Mouse (Mus musculus) spleen, adult 12 weeks (tissue): ENCODE results near the gene Lrrc3.
A peak's percentile ranks its signal among the peaks of the same experiment; 100 is the strongest.
"Not testable (repeated sequence)": the region's sequence is repeated elsewhere in the genome, so short reads cannot be mapped to it uniquely, and the experiment has no call there.

ENCODE experiments used
- DNase-seq: peaks from one replicate; pipeline ENCODE4 v3.0.0; 2022; ENCODE audit warnings: low spot score

The Lrrc3 gene

GRCm38 (mm10) chr10:77902211-77902893 lies at the start of gene Lrrc3:
TSS of gene Lrrc3 (minus strand) at chr10:77902536.
- no peak for DNase-seq

- not testable (repeated sequence) for DNase-seq
Observed at GRCm38 (mm10) chr10:77950468-77950867, 48.1 kb upstream of the Lrrc3 start.

DNA sequence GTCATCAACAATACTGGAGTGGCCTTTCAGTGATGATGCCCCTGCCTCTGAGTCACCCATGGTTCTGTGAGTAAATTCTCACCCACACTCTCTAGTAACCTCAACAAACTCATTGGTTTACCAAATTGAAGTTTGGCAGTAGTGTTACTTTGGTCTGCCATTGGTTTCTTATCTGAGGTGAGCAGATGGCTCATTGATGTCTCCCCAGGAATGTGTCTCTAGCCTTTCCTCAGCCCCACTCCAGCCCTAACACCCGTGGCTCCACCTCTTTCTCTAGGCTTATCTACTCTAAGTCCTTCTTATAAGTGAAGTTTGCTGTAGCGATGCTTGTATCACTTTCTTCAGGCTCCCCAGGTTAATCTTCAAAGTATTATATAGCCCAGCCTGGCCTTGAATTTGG lies 37.3 kb upstream of the Lrrc3 start:
- no peak for DNase-seq

GRCm38 (mm10) chr10:77927375-77927774 lies 25.0 kb upstream of the Lrrc3 start:
- no peak for DNase-seq

GRCm38 (mm10) chr10:77926140-77926539 lies 23.8 kb upstream of the Lrrc3 start:
- DNase-seq, result peak; percentile 37

DNA sequence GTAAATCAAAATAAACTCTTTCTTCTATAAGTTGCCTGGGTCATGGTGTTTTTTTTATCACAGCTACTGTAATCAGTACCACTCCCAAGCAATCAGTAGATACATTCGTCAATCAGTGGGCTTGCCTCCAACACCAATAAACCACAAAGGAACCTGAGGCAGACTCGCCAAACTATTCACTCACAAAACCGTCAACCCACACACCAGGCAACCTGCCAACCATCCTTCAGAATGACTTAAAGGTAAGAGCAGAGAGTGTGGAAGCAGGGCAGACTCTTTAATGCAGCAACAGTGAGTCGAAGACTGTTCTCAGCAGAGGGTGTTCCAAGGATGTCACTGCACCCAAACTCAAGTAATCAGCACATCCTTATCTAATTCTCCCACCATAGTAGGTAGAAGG lies 20.3 kb upstream of the Lrrc3 start:
- no peak for DNase-seq

DNA sequence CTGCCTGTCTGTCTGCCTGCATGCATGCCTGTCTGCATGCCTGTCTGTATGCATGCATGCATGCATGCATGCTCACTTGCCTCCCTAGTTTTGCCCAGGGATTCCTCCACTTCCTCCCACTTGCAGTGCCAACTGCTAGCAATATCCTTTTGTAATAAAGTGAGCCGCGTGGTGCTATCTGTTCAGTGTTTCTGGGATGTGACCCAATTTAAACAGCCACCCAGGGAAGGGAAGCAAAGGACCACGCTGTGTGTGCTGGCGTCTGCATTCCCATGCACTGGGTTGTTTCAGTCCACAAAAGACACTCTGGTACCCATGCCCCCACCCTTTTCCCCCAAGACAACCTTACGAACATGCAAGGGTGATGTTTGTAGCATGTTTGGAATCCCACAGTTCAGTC lies 18.7 kb upstream of the Lrrc3 start:
- DNase-seq, result no peak

GRCm38 (mm10) chr10:77916636-77917335 lies 14.4 kb upstream of the Lrrc3 start:
- DNase-seq, result peak; percentile 44

- no peak for DNase-seq
Observed at GRCm38 (mm10) chr10:77913292-77913691, 11.0 kb upstream of the Lrrc3 start.

GRCm38 (mm10) chr10:77912605-77913004 lies 10.3 kb upstream of the Lrrc3 start:
- no peak for DNase-seq

DNA sequence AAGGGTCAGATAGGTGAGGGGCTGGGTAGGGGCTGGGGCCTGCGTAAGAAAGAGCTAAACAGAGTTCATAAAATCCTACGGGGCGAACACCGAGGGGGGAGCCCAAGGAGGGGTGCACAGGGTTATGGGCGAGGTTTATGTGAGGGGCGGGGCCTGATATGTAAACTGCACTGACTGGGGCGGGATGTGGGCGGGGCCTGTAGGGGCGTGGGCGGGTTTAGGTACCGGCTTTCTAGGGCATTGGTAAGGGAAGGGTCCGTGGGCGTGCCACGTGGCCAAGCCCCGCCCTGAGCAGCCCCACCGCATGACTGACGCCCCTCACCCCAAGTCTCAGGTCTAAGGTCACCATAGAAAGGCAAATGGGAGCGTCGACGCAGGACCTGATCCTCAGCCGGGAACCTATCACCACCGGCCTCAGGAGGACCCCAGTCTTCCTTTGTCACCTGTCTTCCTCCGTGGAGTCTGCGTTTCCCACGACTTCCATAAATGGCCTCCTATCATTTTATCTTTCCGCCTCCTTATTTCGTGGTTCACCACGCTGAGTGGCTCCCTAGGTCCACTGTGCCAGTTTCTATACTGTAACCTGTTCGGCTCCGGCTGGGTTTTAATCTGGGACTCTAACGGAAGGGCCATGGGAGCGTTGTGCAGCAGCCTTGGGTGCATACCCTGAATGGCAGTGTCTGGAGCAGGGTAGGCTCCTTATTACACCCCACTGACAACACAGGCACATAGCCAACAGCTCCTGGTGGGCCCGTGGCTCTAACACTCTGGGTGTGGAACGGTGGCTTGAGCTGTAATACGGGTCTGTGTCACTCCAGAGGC lies 769 bp upstream of the Lrrc3 start:
- DNase-seq, result no peak

- no peak for DNase-seq
Observed at GRCm38 (mm10) chr10:77901871-77902210, 495 bp downstream of the Lrrc3 start.

- no peak for DNase-seq
Observed at GRCm38 (mm10) chr10:77900903-77901818, 1.2 kb downstream of the Lrrc3 start.

DNA sequence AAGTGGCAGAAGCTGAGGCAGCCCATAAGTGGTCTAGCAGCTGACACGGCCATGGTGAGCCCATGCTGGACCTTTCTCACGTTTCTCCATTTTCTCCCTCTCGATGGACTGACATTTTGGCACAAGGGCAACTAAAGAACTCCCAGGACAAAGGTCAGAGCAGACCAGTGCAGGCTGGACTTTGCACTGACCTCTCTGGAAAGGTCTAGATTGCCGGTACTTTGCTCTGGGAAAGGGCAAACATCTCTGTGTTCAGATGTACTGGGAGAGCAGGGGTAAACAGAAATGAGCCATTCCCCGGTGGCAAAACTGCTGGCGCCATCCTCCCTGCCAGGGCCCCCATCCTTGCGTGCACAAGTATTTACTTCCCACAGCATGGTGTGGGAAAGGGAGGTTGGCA lies 2.2 kb downstream of the Lrrc3 start:
- no peak for DNase-seq

DNA sequence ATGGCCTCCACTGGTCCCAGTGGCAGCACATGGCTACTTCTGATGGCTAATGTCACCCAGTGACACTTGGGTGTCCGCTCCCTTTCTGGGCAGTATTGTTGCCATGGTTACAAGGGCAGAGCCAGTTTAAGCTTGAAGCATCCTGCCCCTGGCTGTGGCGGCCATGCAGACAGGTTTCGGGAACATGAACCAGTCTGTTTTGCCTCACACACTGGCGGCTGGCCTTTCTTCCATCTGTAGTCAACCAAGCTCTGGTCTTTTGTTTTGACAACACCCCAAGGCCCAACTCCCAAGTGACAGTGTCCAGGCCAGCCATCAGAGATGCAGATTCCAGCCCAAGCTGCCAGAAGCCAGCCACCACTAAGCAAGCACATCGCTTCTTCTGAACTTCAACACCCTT lies 6.8 kb downstream of the Lrrc3 start:
- DNase-seq, result no peak

DNA sequence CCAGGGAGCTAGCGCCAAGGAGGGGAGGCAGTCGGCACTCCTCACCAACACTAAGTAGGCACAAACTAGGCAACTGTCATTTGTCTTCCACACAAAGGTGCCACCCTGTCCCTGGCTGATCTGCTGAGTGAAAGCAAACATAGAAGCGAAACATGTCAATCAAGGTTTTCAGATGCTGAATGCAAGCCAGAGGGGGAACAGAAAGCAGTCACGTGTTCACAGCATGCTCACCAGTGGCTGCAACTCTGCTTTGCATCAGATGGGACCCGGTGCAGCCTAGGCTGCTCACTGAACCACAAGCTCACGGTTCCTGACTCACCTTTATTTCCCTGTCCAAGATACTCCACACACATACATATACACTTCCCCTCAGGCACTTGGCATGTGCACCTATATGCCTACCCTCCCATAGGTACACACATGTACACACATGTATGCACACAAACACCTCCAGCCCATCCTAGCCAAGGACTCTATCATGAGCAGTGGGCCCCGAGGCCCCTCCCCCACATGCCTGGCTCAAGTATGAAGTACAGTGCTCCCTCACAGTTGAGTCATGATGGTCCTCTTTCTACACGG lies 11.3 kb downstream of the Lrrc3 start:
- no peak for DNase-seq

DNA sequence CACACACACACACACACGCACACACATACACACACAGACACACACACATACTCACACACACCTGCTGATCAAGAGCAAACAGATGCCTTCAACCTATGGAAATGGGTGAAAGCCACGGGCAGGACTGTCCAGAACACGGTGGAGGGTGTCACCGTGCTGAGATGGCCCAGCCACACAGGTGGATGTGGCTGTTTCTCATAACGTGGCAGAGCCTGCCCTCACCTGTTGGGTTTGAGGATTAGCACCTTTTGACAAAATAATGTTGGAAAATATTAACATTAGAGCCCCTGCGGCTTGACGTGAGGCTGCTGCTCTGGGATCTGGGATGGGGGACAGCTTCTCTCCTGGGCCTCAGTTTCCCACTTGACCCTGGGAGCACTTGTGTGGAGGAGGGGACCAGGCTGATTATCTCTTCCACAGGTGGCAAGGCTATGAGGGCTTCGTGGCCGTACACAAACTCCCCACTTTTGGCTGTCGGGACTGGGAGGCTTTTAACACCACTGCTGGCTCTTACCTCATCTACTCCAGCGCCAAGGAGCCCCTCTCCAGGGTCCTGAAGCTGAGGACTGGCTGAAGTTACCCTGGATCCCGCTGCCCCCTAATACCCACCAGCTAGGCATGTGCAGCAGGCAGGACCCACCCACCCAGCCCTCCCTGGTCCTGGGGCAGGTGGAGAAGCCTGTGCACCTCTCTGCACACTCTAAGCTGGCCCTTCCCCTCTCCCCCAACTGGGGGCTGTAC lies 16.2 kb downstream of the Lrrc3 start:
- DNase-seq, result no peak

GRCm38 (mm10) chr10:77882553-77882952 lies 19.8 kb downstream of the Lrrc3 start:
- no peak for DNase-seq

GRCm38 (mm10) chr10:77880305-77880704 lies 22.0 kb downstream of the Lrrc3 start:
- no peak for DNase-seq

DNA sequence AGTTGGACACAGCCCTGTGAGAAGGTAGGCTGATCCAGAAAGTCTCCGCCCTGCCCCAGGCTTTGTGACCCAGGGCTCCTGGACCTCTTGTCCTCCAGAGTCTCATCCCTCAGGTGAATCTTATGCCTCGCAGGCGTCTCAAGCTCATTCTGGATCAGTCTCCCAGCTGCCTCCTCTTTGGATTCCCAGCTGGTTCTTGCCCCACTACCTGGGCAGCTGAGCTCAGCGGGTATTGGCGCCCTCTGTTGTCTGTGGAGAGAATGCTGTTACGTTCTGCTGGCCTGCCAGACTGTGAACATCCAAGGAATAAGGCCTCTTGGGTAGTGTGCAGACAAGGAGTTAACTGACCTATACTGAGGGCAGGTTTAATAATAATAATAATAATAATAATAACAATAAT lies 23.4 kb downstream of the Lrrc3 start:
- no peak for DNase-seq

DNA sequence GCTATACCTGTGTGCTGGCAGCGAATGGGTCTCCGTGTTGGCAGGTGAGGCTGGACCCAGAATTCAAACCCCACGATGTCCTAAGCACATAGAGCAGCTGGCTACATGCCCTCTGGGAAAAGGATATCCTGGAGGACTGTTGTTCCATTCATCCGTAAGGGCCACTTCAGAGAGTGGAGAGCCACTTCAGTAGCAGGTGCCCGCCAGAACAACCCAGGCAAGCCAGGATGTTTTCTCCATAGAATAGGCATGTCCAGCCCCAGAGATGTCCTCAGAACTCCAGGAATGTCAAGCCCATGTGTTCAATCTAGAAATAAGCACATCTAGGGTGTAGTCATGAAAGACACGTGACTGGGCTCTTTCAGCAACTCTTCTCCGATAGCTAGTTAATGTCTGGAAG lies 32.7 kb downstream of the Lrrc3 start:
- DNase-seq, result no peak
